Mouse (Mus musculus) limb, embryonic 12.5 days (tissue): ENCODE results near the gene Iqub. TPM values are rescaled to one million over a fixed set of nuclear protein-coding genes. Genes with fewer than 3 reads are reported as not detected.

ENCODE experiments used
- polyA plus RNA-seq: library from polyadenylated mRNA; unstranded; fragments of >200 nt; fragmentation: Nextera tagmentation; extraction: Ambion mirVana; gene quantifications from 2 replicates; pipeline ENCODE4 v1.2.1, GENCODE M21; 2016

Iqub gene
- polyA plus RNA-seq, 1 experiment from 2014 or later = 0.10 TPM

Other genes with a start within 250 kb of the Iqub start
- gene Ndufa5, start 12.9 kb upstream of the Iqub start, polyA plus RNA-seq = 343 and 345 TPM in 2 replicates
- not detected in 2 replicates for gene Asb15, start 13.1 kb upstream of the Iqub start, polyA plus RNA-seq
- 0.31 TPM in 1 of 2 replicates, not detected in the other for gene Lmod2, start 82.7 kb upstream of the Iqub start, polyA plus RNA-seq
- 79.7 and 80.7 TPM in 2 replicates for gene Wasl, start 149.9 kb upstream of the Iqub start, polyA plus RNA-seq
- gene Hyal6, start 218.2 kb upstream of the Iqub start, polyA plus RNA-seq = not detected in 2 replicates
- gene Hyal4, start 233.3 kb upstream of the Iqub start, polyA plus RNA-seq = not detected in 2 replicates